Mouse (Mus musculus) splenic B cell, adult 2 months (primary cell): ENCODE measurements at regions not wholly inside any gene's neighbourhood (a gene's known extent, or its start where the extent isn't known, plus 50 kb on each side); places are given as distances from the start of the nearest gene placed in this dataset.

Source experiments
- DNase-seq: peaks from one replicate; pipeline ENCODE4 v3.0.0-alpha.2; 2011; ENCODE audit warnings: low read depth, low spot score
- H3K27me3 ChIP-seq: 2 replicates; pipeline ENCODE4 v1.6.1; 2012; ENCODE audit warnings: mild to moderate bottlenecking, low read length, moderate library complexity, mixed read lengths; ENCODE audit not compliant: control insufficient read depth, poor library complexity, insufficient read depth, severe bottlenecking
- H3K36me3 ChIP-seq: 2 replicates; pipeline ENCODE4 v1.6.1; 2012; ENCODE audit warnings: mild to moderate bottlenecking, low read length, moderate library complexity, mixed read lengths; ENCODE audit not compliant: control insufficient read depth, poor library complexity, insufficient read depth, severe bottlenecking

GRCm38 (mm10) chr14:58999106-58999778 is 143.5 kb downstream of the 1700129C05Rik start:
- Histone ChIP-seq H3K36me3 (no peaks in the 10 kb centered on the region), H3K27me3 (no peaks in the 10 kb centered on the region)
- no peak for DNase-seq

GRCm38 (mm10) chr14:58994994-58995393 is 147.7 kb downstream of the 1700129C05Rik start:
- DNase-seq: no peak
- no peaks in the 10 kb centered on the region for H3K36me3 ChIP-seq
- H3K27me3 ChIP-seq: no peaks in the 10 kb centered on the region

- DNase-seq: no peak
- Histone ChIP-seq H3K27me3 (no peaks in the 10 kb centered on the region), H3K36me3 (no peaks in the 10 kb centered on the region)
These were observed 153.0 kb downstream of the 1700129C05Rik start for GRCm38 (mm10) chr14:58989644-58990217.

GRCm38 (mm10) chr14:58987688-58988087 is 155.0 kb downstream of the 1700129C05Rik start:
- Histone ChIP-seq H3K27me3 (no peaks in the 10 kb centered on the region), H3K36me3 (no peaks in the 10 kb centered on the region)
- no peak for DNase-seq

- H3K36me3 ChIP-seq: no peaks in the 10 kb centered on the region
- H3K27me3 ChIP-seq: no peaks in the 10 kb centered on the region
- DNase-seq: no peak
These were observed 156.9 kb downstream of the 1700129C05Rik start for GRCm38 (mm10) chr14:58985838-58986237.

GRCm38 (mm10) chr14:58976791-58977190 is 165.9 kb downstream of the 1700129C05Rik start:
- Histone ChIP-seq H3K36me3 (no peaks in the 10 kb centered on the region), H3K27me3 (no peaks in the 10 kb centered on the region)
- DNase-seq: no peak

- Histone ChIP-seq H3K27me3 (no peaks in the 10 kb centered on the region), H3K36me3 (no peaks in the 10 kb centered on the region)
- DNase-seq: no peak
These were observed 173.4 kb downstream of the 1700129C05Rik start for GRCm38 (mm10) chr14:58969248-58969647.

GRCm38 (mm10) chr14:58967975-58968374 is 174.7 kb downstream of the 1700129C05Rik start:
- no peak for DNase-seq
- no peaks in the 10 kb centered on the region for H3K27me3 ChIP-seq
- H3K36me3 ChIP-seq: no peaks in the 10 kb centered on the region

- H3K36me3 ChIP-seq: no peaks in the 10 kb centered on the region
- no peaks in the 10 kb centered on the region for H3K27me3 ChIP-seq
- DNase-seq: no peak
These were observed 175.5 kb downstream of the 1700129C05Rik start for GRCm38 (mm10) chr14:58967163-58967562.

- Histone ChIP-seq H3K27me3 (no peaks in the 10 kb centered on the region), H3K36me3 (no peaks in the 10 kb centered on the region)
- no peak for DNase-seq
These were observed 197.7 kb downstream of the 1700129C05Rik start for GRCm38 (mm10) chr14:58944958-58945357.

GRCm38 (mm10) chr14:58943267-58943765 is 199.4 kb downstream of the 1700129C05Rik start:
- Histone ChIP-seq H3K27me3 (no peaks in the 10 kb centered on the region), H3K36me3 (no peaks in the 10 kb centered on the region)
- DNase-seq: no peak

GRCm38 (mm10) chr14:58939086-58939485 is 203.6 kb downstream of the 1700129C05Rik start:
- DNase-seq: no peak
- Histone ChIP-seq H3K36me3 (no peaks in the 10 kb centered on the region), H3K27me3 (no peaks in the 10 kb centered on the region)

- no peak for DNase-seq
- Histone ChIP-seq H3K27me3 (no peaks in the 10 kb centered on the region), H3K36me3 (no peaks in the 10 kb centered on the region)
These were observed 204.1 kb downstream of the 1700129C05Rik start for GRCm38 (mm10) chr14:58938601-58938970.

GRCm38 (mm10) chr14:58937791-58938600 is 204.7 kb downstream of the 1700129C05Rik start:
- DNase-seq: no peak
- H3K36me3 ChIP-seq: no peaks in the 10 kb centered on the region
- H3K27me3 ChIP-seq: no peaks in the 10 kb centered on the region

- Histone ChIP-seq H3K36me3 (no peaks in the 10 kb centered on the region), H3K27me3 (no peaks in the 10 kb centered on the region)
- no peak for DNase-seq
These were observed 205.4 kb downstream of the 1700129C05Rik start for GRCm38 (mm10) chr14:58937331-58937730.
